In genomic region chr19:5601752-5602541, GRCm38 (mm10) we compare ENCODE assay signal across 8 mouse cellular contexts. TPM values are rescaled to one million over a fixed set of nuclear protein-coding genes. Genes with fewer than 3 reads are reported as not detected.
DNase-seq lines count a peak whose midpoint lies in the region; ATAC-seq lines count a peak whose summit lies in the region.

Gene Rnaseh2c, plus strand, starts transcription at chr19:5601873.

- H3K9ac ChIP-seq in hindbrain, embryonic 11.5 days (ENCODE audit: low read depth, low read length): peak within 1 kb of the TSS; percentile 94

- peak within 1 kb of the TSS; percentile 91 for H3K4me2 ChIP-seq in hindbrain, embryonic 11.5 days (replicated peaks; ENCODE audit: low read depth, low read length)

- under 1% methylated on average over 64 of the region's 64 CpGs for WGBS in hindbrain, embryonic 11.5 days

- ATAC-seq in hindbrain, embryonic 11.5 days (ENCODE audit: low FRiP score): peak; percentile 84

- no peaks in the 10 kb centered on the region; the same call in 1 of the 2 replicates for H3K4me1 ChIP-seq in hindbrain, embryonic 11.5 days (replicated peaks; ENCODE audit: control insufficient read depth, insufficient read depth, low read length)

- peak within 1 kb of the TSS; percentile 82 for H3K27ac ChIP-seq in hindbrain, embryonic 11.5 days (ENCODE audit: low read depth, low read length)

- no peaks in the 10 kb centered on the region for H3K27me3 ChIP-seq in hindbrain, embryonic 11.5 days (ENCODE audit: control insufficient read depth, insufficient read depth, low read length)

- DNase-seq in Muller cell, postnatal 12 days (ENCODE audit: inconsistent ontology term): peak; percentile 81
- DNase-seq in cerebellum, adult 9-10 months: peak; percentile 83
- DNase-seq in frontal cortex, adult 2 months (ENCODE audit: extremely low spot score in 1 of 2, low spot score in 1 of 2): peak; percentile 76 to 87
- DNase-seq in hindbrain, embryonic 11.5 days (ENCODE audit: low spot score): peak; percentile 81
- peak; percentile 65 to 78 for DNase-seq in layer of hippocampus, postnatal 10 days (ENCODE audit: low spot score in 2 of 2)
- peak; percentile 79 for DNase-seq in lung, postnatal 10 days
- DNase-seq in retina, adult 2 months (ENCODE audit: low read depth, low spot score): peak; percentile 63
- DNase-seq in thymus, postnatal 36 days: peak; percentile 83 to 88

- peak within 1 kb of the TSS; percentile 94 for H3K4me3 ChIP-seq in hindbrain, embryonic 11.5 days (ENCODE audit: low read depth, low read length)

- no peaks in the 10 kb centered on the region for H3K9me3 ChIP-seq in hindbrain, embryonic 11.5 days (ENCODE audit: control insufficient read depth, low read length)

- H3K36me3 ChIP-seq in hindbrain, embryonic 11.5 days (ENCODE audit: control insufficient read depth, insufficient read depth, low read length): peaks cover 9% of the 10 kb centered on the region

RNA-seq across cellular contexts. Expression of gene Rnaseh2c, which starts in this region (rescaled TPM):
- 50.2 and 56.5 TPM in 2 replicates for polyA plus RNA-seq in frontal cortex, adult 2 months (2012; rRNA removed)
- 143 and 148 TPM in 2 replicates for polyA plus RNA-seq in hindbrain, embryonic 11.5 days (2014; fragmentation: Nextera tagmentation; extraction: Ambion mirVana)
- total RNA-seq in layer of hippocampus, postnatal 10 days (2021): 10 to 100 TPM; 70.8 to 73.5 TPM

Comparison
In these comparisons a context has a peak if more than half of its experiments do, and no peak if none do; other contexts are left out.
1. Peak in every context shown above with its lines: DNase-seq, ATAC-seq, H3K4me3 ChIP-seq and H3K27ac ChIP-seq.